Mouse (Mus musculus) left cerebral cortex, adult 11 months (tissue): Measurements from ENCODE around the gene Arhgef19.

Experiments
- DNase-seq: peaks from one replicate; pipeline ENCODE4 v3.0.0; 2022; ENCODE audit warnings: low spot score

Arhgef19 gene

GRCm38 (mm10) chr4:141284486-141284885, 45.2 kb downstream of the Arhgef19 start:
- DNase-seq: no peak

GRCm38 (mm10) chr4:141285128-141285527, 45.8 kb downstream of the Arhgef19 start:
- DNase-seq: no peak

GRCm38 (mm10) chr4:141286860-141287517, 47.7 kb downstream of the Arhgef19 start:
- DNase-seq: no peak

GRCm38 (mm10) chr4:141287518-141288004, 48.3 kb downstream of the Arhgef19 start:
- DNase-seq: no peak

GRCm38 (mm10) chr4:141288152-141288551, 48.9 kb downstream of the Arhgef19 start:
- no peak for DNase-seq

GRCm38 (mm10) chr4:141291571-141292375, 52.5 kb downstream of the Arhgef19 start:
- no peak for DNase-seq

- no peak for DNase-seq
These were observed 56.5 kb downstream of the Arhgef19 start for GRCm38 (mm10) chr4:141295774-141296186.

GRCm38 (mm10) chr4:141297934-141298333, 58.6 kb downstream of the Arhgef19 start:
- no peak for DNase-seq

GRCm38 (mm10) chr4:141299356-141299755, 60.1 kb downstream of the Arhgef19 start:
- DNase-seq: no peak

GRCm38 (mm10) chr4:141300196-141300595, 60.9 kb downstream of the Arhgef19 start:
- DNase-seq: no peak

- peak; percentile 21 for DNase-seq
These were observed 61.8 kb downstream of the Arhgef19 start, which contains the start of gene Epha2 for GRCm38 (mm10) chr4:141301116-141301553. Gene Epha2, plus strand, starts transcription at chr4:141301240.

- DNase-seq: no peak
These were observed 62.5 kb downstream of the Arhgef19 start for GRCm38 (mm10) chr4:141301591-141302427.

- no peak for DNase-seq
These were observed 63.4 kb downstream of the Arhgef19 start for GRCm38 (mm10) chr4:141302428-141303401.

GRCm38 (mm10) chr4:141303402-141304222, 64.3 kb downstream of the Arhgef19 start:
- DNase-seq: no peak

GRCm38 (mm10) chr4:141304223-141304611, 64.9 kb downstream of the Arhgef19 start:
- DNase-seq: no peak

GRCm38 (mm10) chr4:141306057-141306456, 66.8 kb downstream of the Arhgef19 start:
- DNase-seq: no peak
